Mouse (Mus musculus) T-helper 2 cell (primary cell): ENCODE measurements around the gene Sult3a2.
"Not testable (repeated sequence)": the region's sequence is repeated elsewhere in the genome, so short reads cannot be mapped to it uniquely, and the experiment has no call there.

Source experiments
- in situ Hi-C: fragments of 300-600 bp; cut with MboI, MseI; formaldehyde crosslinking; loops from one replicate; pipeline ENCODE4 v1.15.1; 2025; ENCODE audit warnings: high pct_unique_total_duplicates

Sult3a2 gene

GRCm38 (mm10) chr10:33786604-33787003 is at the start of gene Sult3a2:
Gene Sult3a2 (minus strand): TSS chr10:33786704.
- in situ Hi-C loops, result no loop called here

- in situ Hi-C loops, result no loop called here
Observed at GRCm38 (mm10) chr10:33820892-33821291, 34.4 kb upstream of the Sult3a2 start.

- in situ Hi-C loops, result no loop called here
Observed at GRCm38 (mm10) chr10:33816923-33817322, 30.4 kb upstream of the Sult3a2 start.

GRCm38 (mm10) chr10:33814266-33814665 is 27.8 kb upstream of the Sult3a2 start:
- in situ Hi-C loops, result no loop called here

GRCm38 (mm10) chr10:33811807-33812206 is 25.3 kb upstream of the Sult3a2 start:
- in situ Hi-C loops, result no loop called here

GRCm38 (mm10) chr10:33797221-33797949 is 10.9 kb upstream of the Sult3a2 start:
- in situ Hi-C loops, result not testable (repeated sequence)

GRCm38 (mm10) chr10:33796269-33796915 is 9.9 kb upstream of the Sult3a2 start:
- in situ Hi-C loops, result not testable (repeated sequence)

- in situ Hi-C loops, result not testable (repeated sequence)
Observed at GRCm38 (mm10) chr10:33792166-33792565, 5.7 kb upstream of the Sult3a2 start.

- in situ Hi-C loops, result no loop called here
Observed at GRCm38 (mm10) chr10:33787541-33787940, 1.0 kb upstream of the Sult3a2 start.

GRCm38 (mm10) chr10:33735251-33735650 is 51.3 kb downstream of the Sult3a2 start:
- in situ Hi-C loops, result not testable (repeated sequence)

GRCm38 (mm10) chr10:33733241-33733640 is 53.3 kb downstream of the Sult3a2 start:
- in situ Hi-C loops, result no loop called here

- in situ Hi-C loops, result no loop called here
Observed at GRCm38 (mm10) chr10:33732409-33733185, 53.9 kb downstream of the Sult3a2 start.

- in situ Hi-C loops, result no loop called here
Observed at GRCm38 (mm10) chr10:33723764-33724163, 62.7 kb downstream of the Sult3a2 start.

GRCm38 (mm10) chr10:33721827-33722438 is 64.6 kb downstream of the Sult3a2 start:
- in situ Hi-C loops, result no loop called here
